Mouse (Mus musculus): ENCODE data around the gene Myo15b. TPM values are rescaled to one million over a fixed set of nuclear protein-coding genes. Genes with fewer than 3 reads are reported as not detected.
A peak's percentile ranks its signal among the peaks of the same experiment; 100 is the strongest.

Gene Myo15b
- total RNA-seq, 2 experiments from 2014 or later = 0.20 TPM; not detected in 1

GRCm38 (mm10) chr11:115903384-115904230, 45.4 kb downstream of the Myo15b start:
- no peak for DNase-seq

GRCm38 (mm10) chr11:115904231-115904955, 46.2 kb downstream of the Myo15b start:
- DNase-seq = no peak

GRCm38 (mm10) chr11:115904956-115905790, 47.0 kb downstream of the Myo15b start:
- DNase-seq = peak; percentile 47 to 67

GRCm38 (mm10) chr11:115906116-115906515, 47.9 kb downstream of the Myo15b start:
- DNase-seq = no peak

DNA sequence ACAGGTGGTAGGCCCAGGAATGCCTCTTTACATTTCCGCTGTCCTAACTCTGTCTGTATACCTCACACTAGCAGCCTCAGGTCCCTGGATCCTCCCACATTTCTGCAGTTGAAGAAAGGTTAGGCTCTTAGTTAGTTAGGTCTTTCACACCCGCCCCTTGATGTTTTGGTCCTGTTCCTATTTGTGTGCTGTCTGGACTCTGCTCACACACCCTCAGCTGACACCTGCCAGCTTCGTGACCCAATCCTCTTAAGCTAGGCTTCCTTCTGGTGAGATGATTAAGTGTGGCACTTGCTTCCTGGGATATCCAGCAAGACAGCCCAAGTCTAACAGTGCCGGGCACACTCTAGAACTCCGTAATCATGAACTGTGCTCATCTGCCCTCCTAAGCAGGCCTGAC, 48.3 kb downstream of the Myo15b start:
- DNase-seq = no peak

DNA sequence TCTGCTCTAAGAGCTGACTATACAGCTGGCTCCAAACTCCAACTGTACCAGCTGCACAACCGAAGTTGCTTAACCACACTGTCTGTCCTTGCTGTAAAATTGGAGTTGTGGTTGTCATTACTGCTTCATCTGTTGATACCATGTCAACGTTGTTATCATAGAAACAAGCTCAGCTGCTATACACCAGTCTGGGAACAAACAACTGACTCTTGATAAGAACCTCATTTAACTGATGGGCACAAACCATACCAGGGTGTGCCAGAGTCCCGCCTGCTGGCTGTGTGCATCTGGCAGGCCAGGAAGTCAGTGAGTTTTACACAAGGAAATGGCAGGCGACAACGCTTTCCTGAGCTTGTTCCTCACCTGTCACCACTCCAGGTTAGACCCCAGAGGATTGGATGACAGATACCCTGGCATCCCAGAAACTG, 52.9 kb downstream of the Myo15b start:
- DNase-seq = no peak

- DNase-seq = no peak
These were observed 53.6 kb downstream of the Myo15b start, which contains the start of gene Smim6 for GRCm38 (mm10) chr11:115911632-115912376. Gene Smim6, plus strand, starts transcription at chr11:115912017.

GRCm38 (mm10) chr11:115916579-115916978, 58.4 kb downstream of the Myo15b start:
- DNase-seq = no peak

DNA sequence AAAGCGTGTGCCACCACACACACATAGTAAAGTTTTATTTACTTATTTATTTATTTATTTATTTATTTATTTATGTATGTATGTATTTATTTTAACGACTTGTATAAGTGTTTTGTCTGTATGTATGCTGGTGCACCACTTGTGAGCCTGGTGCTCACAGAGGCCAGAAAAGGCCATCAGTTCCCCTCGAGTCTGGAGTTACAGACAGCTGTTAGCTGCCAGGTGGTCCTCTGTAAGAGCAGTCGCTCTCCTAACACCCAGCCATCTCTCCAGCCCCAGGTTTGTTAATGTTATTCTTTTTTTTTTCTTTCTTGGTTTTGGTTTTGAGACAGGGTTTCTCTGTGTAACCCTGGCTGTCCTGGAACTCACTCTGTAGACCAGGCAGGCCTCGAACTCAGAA, 60.4 kb downstream of the Myo15b start:
- DNase-seq = no peak

- DNase-seq = no peak
These were observed 60.9 kb downstream of the Myo15b start for GRCm38 (mm10) chr11:115919073-115919472.

DNA sequence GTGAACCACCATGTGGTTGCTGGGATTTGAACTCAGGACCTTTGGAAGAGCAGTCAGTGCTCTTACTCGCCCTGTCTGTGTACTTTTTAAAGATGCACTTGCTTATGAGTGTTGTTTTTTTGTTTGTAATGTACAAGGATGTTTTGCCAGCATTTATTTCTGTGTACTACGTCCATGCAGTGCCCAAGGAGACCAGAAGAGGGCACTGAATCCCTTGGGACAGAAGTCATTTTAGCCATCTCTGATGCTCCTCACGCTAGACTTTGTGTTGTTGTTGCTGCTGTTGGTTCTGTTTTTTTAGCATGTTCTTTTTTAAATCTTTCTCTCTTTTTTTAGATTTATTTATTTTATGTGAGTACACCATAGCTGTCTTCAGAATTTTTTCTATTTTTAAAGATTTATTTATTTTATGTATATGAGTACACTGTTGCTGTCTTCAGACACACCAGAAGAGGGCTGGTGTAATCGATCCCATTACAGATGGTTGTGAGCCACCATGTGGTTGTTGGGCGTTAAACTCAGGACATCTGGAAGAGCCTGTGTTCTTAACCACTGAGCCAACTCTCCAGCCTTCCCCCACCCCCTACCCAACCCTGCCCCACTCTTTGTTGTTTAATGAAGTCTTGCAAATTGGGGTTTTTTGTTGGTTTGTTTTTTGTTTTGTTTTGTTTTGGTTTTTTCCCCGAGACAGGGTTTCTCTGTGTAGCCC, 62.1 kb downstream of the Myo15b start:
- DNase-seq = no peak

DNA sequence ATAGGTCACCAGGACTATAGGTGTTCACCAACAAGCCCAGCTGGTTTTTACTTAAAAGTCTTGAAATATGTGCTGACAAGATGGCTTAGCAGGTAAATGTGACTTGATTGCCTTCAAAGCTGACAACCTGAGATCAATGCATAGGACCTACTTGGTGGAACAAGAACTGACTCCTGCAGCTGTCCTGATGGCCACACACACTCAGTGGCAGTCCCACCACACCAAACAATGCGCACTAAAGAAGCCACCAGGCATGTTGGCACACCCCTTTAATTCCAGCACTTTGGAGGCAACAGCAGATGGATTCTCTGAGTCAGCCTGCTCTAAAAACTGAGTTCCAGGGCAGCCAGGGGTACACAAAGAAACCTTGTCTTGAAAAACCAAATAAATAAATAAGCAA, 63.8 kb downstream of the Myo15b start:
- no peak for DNase-seq

- DNase-seq = no peak
These were observed 70.8 kb downstream of the Myo15b start for GRCm38 (mm10) chr11:115929031-115929430.

GRCm38 (mm10) chr11:115929818-115930217, 71.6 kb downstream of the Myo15b start:
- no peak for DNase-seq

DNA sequence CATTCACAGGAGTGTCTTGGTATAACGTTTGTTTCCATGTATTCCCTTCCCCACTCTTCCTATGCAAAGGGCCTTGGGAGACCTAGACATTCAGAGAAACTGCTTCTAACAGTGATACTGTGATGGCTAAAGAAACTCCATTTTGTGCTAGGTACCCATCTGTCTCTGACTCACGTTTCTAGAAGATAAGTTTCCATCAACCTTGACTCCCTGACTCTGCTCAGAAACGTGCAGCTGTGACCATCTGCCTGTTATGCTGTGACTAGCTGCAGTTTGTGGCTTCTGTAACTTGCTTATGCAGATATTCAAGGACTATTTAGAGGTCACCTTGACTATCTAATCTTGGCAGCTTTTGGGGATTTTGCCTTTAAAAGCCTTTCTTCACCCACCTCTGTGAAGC, 73.0 kb downstream of the Myo15b start:
- DNase-seq = no peak

- peak; percentile 96 to 97 for DNase-seq
These were observed 75.0 kb downstream of the Myo15b start, which contains the start of the genes Sap30bp and Recql5 for GRCm38 (mm10) chr11:115933108-115933746. Gene Sap30bp, plus strand, starts transcription at chr11:115933282. Gene Recql5, minus strand, starts transcription at chr11:115933477.

DNA sequence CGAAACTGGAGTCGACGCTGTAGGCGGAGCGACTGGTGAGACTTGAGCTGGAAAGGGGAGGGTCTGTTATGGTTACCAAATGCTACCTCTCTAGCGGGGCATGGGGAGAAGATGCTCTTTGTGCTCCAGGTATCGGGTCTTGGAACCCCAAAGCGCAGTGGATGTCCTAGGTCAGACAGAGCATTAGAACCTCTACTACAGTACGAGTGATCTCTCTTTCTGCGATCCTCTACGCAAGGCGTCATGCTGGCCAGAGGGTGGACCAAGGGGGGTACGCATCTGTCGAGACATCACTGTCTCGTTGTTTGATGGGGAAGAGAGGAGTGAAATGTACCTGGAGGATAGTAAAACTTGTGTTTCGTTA, 75.5 kb downstream of the Myo15b start:
- DNase-seq = no peak

DNA sequence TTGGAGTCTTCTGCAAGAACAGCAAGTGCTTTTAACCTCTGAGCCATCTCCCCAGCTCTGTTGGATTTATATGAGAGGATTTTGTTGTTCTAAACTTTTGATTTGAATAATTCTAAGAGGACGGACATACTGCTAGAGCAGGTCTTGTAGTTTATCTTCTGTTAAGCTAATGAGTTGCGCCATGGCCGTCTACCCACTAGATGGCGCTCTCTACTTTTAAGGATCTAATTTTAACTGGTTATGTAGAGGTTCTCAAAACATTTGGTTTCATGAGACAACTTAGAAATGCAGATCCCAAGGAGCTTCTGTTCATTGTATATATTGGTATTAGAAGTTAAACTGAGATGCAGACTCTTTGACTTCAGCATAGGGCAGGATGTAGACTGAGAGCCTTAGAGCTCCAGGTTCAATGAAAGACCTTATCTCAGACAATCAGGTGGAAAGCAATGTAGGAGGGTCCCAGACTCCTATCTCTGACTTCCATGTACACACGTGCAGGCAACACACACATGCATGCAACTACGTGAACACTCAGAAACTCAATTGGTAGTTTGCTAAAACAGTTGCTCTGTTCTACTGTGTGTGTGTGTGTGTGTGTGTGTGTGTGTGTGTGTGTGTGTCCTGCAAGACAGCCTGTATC, 81.6 kb downstream of the Myo15b start:
- peak; percentile 43 to 57 for DNase-seq

- DNase-seq = no peak
These were observed 83.8 kb downstream of the Myo15b start for GRCm38 (mm10) chr11:115941980-115942379.
